Mouse (Mus musculus) heart, embryonic 11.5 days (tissue): ENCODE data around the gene Slc4a5. TPM values are rescaled to one million over a fixed set of nuclear protein-coding genes. Genes with fewer than 3 reads are reported as not detected.
A peak's percentile ranks its signal among the peaks of the same experiment; 100 is the strongest.

Experiments used
- ATAC-seq: fragments of 200-750 bp; cut with Nextera tagmentation; replicated peaks from 2 replicates; pipeline ENCODE4 v1.8.0; 2017; ENCODE audit warnings: moderate library complexity; ENCODE audit not compliant: insufficient number of reproducible peaks, low FRiP score, low TSS enrichment
- H3K27ac ChIP-seq: fragments of 300-500 bp; sonication (generic); 2 replicates; pipeline ENCODE4 v1.5.1; 2014; ENCODE audit warnings: mild to moderate bottlenecking, low read depth, low read length
- H3K27me3 ChIP-seq: fragments of 300-500 bp; sonication (generic); 2 replicates; pipeline ENCODE4 v1.6.1; 2014; ENCODE audit warnings: mild to moderate bottlenecking, low read length, mixed read lengths; ENCODE audit not compliant: control insufficient read depth, insufficient read depth
- H3K36me3 ChIP-seq: fragments of 300-500 bp; sonication (generic); 2 replicates; pipeline ENCODE4 v1.6.1; 2014; ENCODE audit warnings: mild to moderate bottlenecking, low read length, moderate library complexity, mixed read lengths; ENCODE audit not compliant: control insufficient read depth, insufficient read depth
- H3K4me1 ChIP-seq: fragments of 300-500 bp; sonication (generic); 2 replicates; pipeline ENCODE4 v1.6.1; 2014; ENCODE audit warnings: low read length; ENCODE audit not compliant: control insufficient read depth, insufficient read depth
- H3K4me2 ChIP-seq: fragments of 300-500 bp; sonication (generic); 2 replicates; pipeline ENCODE4 v1.6.1; 2014; ENCODE audit warnings: mild to moderate bottlenecking, moderate library complexity
- H3K4me3 ChIP-seq: fragments of 300-500 bp; sonication (generic); 2 replicates; pipeline ENCODE4 v1.5.1; 2014; ENCODE audit warnings: low read depth, low read length
- H3K9ac ChIP-seq: fragments of 300-500 bp; sonication (generic); 2 replicates; pipeline ENCODE4 v1.6.1; 2014; ENCODE audit warnings: mild to moderate bottlenecking, low read depth, low read length, moderate library complexity
- H3K9me3 ChIP-seq: fragments of 300-500 bp; sonication (generic); replicated peaks from 2 replicates; pipeline ENCODE4 v1.6.1; 2016; ENCODE audit warnings: low read length; ENCODE audit not compliant: control insufficient read depth
- WGBS: fragments of 180-500 bp; shearing (Covaris S2); extraction: QIAGEN DNeasy Blood & Tissue Kit; methylation state at CpG from one replicate; pipeline ENCODE4 v1.1.7; 2014; ENCODE audit not compliant: insufficient replicate concordance; 5-methylcytosine and 5-hydroxymethylcytosine counted together
- polyA plus RNA-seq: library from polyadenylated mRNA; unstranded; fragments of >200 nt; fragmentation: Nextera tagmentation; extraction: Ambion mirVana; gene quantifications from 2 replicates; pipeline ENCODE4 v1.2.1, GENCODE M21; 2014

Slc4a5 gene
- polyA plus RNA-seq, 1 experiment from 2014 or later = 0.21 TPM

GRCm38 (mm10) chr6:83185895-83186861 is 33.5 kb upstream of the Slc4a5 start:
- Histone ChIP-seq H3K4me2 (peak overlapping the region; percentile 52), H3K9me3 (no peaks in the 10 kb centered on the region), H3K4me1 (peaks cover 12% of the 10 kb centered on the region), H3K4me3 (0 out of 2 replicates have a peak overlapping the region, but pooled peaks have one; percentile 8), H3K36me3 (peaks cover 23% of the 10 kb centered on the region), H3K27ac (no peak overlapping the region), H3K9ac (no peak overlapping the region), H3K27me3 (no peaks in the 10 kb centered on the region)
- ATAC-seq = peak; percentile 68
- WGBS = 12% methylated on average over 24 of the region's 25 CpGs

GRCm38 (mm10) chr6:83186946-83187345 is 32.7 kb upstream of the Slc4a5 start:
- Histone ChIP-seq H3K36me3 (peaks cover 31% of the 10 kb centered on the region), H3K9me3 (no peaks in the 10 kb centered on the region), H3K27me3 (no peaks in the 10 kb centered on the region), H3K27ac (no peak overlapping the region), H3K4me3 (no peak overlapping the region), H3K4me1 (peaks cover 12% of the 10 kb centered on the region), H3K4me2 (no peak overlapping the region), H3K9ac (no peak overlapping the region)
- ATAC-seq = no peak
- whole genome bisulfite sequencing = 73% methylated on average over 2 of the region's 2 CpGs

- Histone ChIP-seq H3K4me3 (no peak overlapping the region), H3K4me1 (0 out of 2 replicates have a peak, but pooled peaks cover 4% of the 10 kb centered on the region), H3K4me2 (no peak overlapping the region), H3K9ac (no peak overlapping the region), H3K27ac (no peak overlapping the region), H3K36me3 (peaks cover 68% of the 10 kb centered on the region), H3K27me3 (no peaks in the 10 kb centered on the region), H3K9me3 (no peaks in the 10 kb centered on the region)
- WGBS = 86% methylated on average over 7 of the region's 7 CpGs
- no peak for ATAC-seq
Observed at GRCm38 (mm10) chr6:83193571-83193970, 26.1 kb upstream of the Slc4a5 start.

- Histone ChIP-seq H3K4me2 (no peak overlapping the region), H3K9ac (no peak overlapping the region), H3K4me3 (no peak overlapping the region), H3K4me1 (0 out of 2 replicates have a peak, but pooled peaks cover 4% of the 10 kb centered on the region), H3K9me3 (no peaks in the 10 kb centered on the region), H3K36me3 (peaks cover 51% of the 10 kb centered on the region), H3K27ac (no peak overlapping the region), H3K27me3 (no peaks in the 10 kb centered on the region)
- WGBS = 36% methylated on average over 15 of the region's 15 CpGs
- no peak for ATAC-seq
Observed at GRCm38 (mm10) chr6:83197345-83198004, 22.2 kb upstream of the Slc4a5 start.

GRCm38 (mm10) chr6:83203320-83203719 is 16.3 kb upstream of the Slc4a5 start:
- Histone ChIP-seq H3K4me1 (0 out of 2 replicates have a peak, but pooled peaks cover 2% of the 10 kb centered on the region), H3K36me3 (peaks cover 15% of the 10 kb centered on the region), H3K4me2 (no peak overlapping the region), H3K27ac (no peak overlapping the region), H3K9ac (no peak overlapping the region), H3K9me3 (no peaks in the 10 kb centered on the region), H3K4me3 (no peak overlapping the region), H3K27me3 (no peaks in the 10 kb centered on the region)
- ATAC-seq = no peak
- WGBS = 82% methylated on average over 4 of the region's 4 CpGs

- no peak for ATAC-seq
- Histone ChIP-seq H3K4me1 (0 out of 2 replicates have a peak, but pooled peaks cover 2% of the 10 kb centered on the region), H3K36me3 (no peaks in the 10 kb centered on the region), H3K9me3 (no peaks in the 10 kb centered on the region), H3K4me3 (no peak overlapping the region), H3K4me2 (no peak overlapping the region), H3K9ac (no peak overlapping the region), H3K27me3 (no peaks in the 10 kb centered on the region), H3K27ac (no peak overlapping the region)
- WGBS = 89% methylated on average over 3 of the region's 3 CpGs
Observed at GRCm38 (mm10) chr6:83205851-83206250, 13.8 kb upstream of the Slc4a5 start.

GRCm38 (mm10) chr6:83206321-83206720 is 13.3 kb upstream of the Slc4a5 start:
- H3K27me3 ChIP-seq = no peaks in the 10 kb centered on the region
- no peak for ATAC-seq
- no peak overlapping the region for H3K9ac ChIP-seq
- 74% methylated on average over 11 of the region's 11 CpGs for WGBS
- no peaks in the 10 kb centered on the region for H3K9me3 ChIP-seq
- no peak overlapping the region for H3K4me2 ChIP-seq
- H3K36me3 ChIP-seq = no peaks in the 10 kb centered on the region
- H3K27ac ChIP-seq = no peak overlapping the region
- no peak overlapping the region for H3K4me3 ChIP-seq
- H3K4me1 ChIP-seq = peaks cover 3% of the 10 kb centered on the region; the same call in 1 of the 2 replicates

GRCm38 (mm10) chr6:83207361-83208049 is 12.1 kb upstream of the Slc4a5 start:
- no peak overlapping the region for H3K9ac ChIP-seq
- WGBS = 57% methylated on average over 9 of the region's 9 CpGs
- ATAC-seq = no peak
- H3K9me3 ChIP-seq = no peaks in the 10 kb centered on the region
- H3K4me2 ChIP-seq = no peak overlapping the region
- no peaks in the 10 kb centered on the region for H3K27me3 ChIP-seq
- H3K27ac ChIP-seq = no peak overlapping the region
- H3K4me3 ChIP-seq = no peak overlapping the region
- no peaks in the 10 kb centered on the region for H3K36me3 ChIP-seq
- H3K4me1 ChIP-seq = peaks cover 6% of the 10 kb centered on the region; the same call in 1 of the 2 replicates
